Mouse (Mus musculus) c-Kit-positive CD71-positive TER-119-positive erythroid progenitor cells, embryonic 14.5 days (primary cell): ENCODE data around the gene Gm10118.

Experiments
- DNase-seq: peaks from one replicate; pipeline ENCODE4 v3.0.0-alpha.2; 2013; ENCODE audit warnings: low spot score

Gene Gm10118

DNA sequence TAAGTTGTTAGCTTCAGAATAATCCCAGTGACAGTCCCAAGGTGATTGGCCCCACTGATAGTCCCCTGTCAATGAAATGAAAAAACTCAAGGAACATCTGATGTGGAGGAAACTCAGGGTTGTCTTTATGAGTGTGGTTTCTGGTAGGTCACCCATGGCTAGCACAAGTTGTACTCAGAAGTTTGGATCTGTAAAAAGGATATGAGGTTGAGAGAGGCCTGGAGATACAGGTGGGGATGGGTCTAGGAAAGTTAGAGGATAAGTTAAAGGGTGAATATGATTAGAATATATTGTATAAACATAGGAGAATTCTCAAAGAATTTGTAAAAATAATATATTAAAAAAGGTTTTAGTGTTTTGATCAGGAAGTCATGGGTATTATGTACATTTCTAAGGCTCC, at the start of gene Gm10118:
TSS of gene Gm10118 (minus strand) at position 101 of the 400 bp plus-strand sequence.
- DNase-seq: no peak

DNA sequence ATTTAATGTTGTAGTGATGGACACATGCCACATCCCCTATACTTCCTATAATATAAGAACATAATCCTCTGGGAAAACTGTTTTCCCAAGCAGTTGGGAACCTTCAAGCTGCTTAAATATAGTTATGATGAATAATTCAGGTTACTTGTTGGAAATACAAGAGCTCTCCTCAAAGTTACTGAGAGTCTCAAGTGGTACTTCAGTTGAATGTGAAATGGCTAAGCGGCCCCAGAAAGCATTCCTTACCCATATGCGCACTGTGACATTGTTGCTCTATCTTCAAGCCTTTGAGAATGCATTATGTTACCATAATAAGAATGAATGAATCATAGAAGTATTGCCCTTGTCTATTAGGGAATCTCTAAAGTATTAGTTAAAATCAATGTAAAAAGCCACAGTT, 45.1 kb upstream of the Gm10118 start:
- no peak for DNase-seq

DNA sequence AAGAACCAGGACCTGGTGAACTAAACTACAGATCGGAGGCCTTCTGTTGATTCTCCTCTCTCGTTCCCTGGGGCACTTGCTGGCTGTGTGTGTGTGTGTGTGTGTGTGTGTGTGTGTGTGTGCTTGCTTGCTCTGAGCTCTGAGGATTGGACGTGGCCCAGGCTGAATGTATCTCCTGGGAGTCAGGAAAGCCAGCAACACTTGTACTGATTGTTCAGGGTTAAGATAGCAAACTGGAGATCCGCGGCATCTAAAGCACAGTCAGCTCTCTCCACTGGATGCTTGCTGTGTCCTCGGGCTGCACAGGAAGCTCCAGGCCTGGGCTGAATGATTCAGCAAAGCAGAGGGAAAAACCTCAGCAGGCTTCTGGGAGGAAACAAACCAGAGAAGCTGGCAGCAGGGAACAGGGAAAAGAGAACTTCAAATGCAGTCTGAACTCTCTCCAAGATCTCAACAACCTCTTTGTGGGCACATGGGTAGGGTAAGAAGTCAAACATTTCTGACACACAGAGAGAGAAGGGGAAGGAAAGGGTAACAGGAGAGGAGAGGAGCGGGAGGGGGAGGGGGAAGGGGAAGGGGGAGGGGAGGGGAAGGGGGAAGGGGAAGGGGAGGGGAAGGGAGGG, 27.2 kb upstream of the Gm10118 start:
- DNase-seq: no peak

DNA sequence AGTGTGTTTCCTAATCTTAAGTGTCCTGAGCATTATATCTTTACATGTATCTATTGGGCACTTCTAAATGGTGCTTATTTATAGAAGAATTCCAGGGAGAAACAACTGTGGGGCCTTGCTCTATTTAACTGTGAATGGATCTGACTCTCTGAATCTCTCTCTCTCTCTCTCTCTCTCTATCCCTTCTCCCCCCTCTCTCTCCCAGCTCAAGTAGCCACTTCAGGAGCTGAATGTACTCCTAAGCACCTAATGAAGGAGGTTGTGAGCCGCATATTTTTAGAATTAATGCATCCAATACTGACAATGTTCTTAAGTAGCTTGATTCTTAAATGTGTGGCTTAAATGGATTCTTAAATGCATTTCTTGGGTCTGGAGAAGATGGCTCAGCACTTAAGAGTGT, 24.2 kb upstream of the Gm10118 start:
- DNase-seq: no peak

DNA sequence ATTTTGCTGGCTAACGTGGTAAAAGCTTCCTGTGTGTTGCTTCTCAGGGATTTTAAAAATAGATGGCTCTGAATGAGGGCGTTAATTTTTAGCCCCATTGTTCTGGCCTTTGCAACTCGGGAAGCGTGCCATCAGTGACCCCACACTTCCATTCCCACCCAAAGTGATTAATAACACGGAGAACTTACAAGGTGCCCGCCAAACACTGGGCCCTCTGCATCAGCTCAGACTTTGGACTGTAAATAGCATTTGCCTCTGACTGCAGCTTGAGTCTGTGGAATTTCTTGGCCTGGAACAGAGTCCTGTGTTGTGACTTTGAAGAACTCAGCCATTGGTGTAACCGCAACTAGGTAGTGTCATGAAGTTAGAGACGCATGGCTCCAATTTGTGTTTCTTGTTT, 23.6 kb upstream of the Gm10118 start:
- no peak for DNase-seq

DNA sequence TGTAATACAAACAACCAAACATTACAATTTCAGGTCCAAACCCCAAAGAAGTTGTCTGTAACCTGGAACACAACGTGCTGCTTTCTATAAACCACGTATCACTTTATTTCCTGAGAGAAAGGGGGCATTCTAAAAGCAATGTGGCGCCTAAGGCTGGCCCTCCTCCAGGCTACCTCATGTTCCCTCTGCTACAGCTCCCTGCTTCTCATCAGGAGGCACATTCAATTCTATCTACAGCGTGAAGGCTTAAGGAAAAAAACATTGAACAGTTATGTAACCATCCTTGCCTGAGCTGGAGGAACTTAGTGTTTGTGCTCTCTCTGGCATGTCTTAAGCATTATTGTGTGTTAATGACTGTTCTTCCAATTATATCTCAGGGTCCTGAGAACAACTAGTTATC, 20.0 kb upstream of the Gm10118 start:
- no peak for DNase-seq

DNA sequence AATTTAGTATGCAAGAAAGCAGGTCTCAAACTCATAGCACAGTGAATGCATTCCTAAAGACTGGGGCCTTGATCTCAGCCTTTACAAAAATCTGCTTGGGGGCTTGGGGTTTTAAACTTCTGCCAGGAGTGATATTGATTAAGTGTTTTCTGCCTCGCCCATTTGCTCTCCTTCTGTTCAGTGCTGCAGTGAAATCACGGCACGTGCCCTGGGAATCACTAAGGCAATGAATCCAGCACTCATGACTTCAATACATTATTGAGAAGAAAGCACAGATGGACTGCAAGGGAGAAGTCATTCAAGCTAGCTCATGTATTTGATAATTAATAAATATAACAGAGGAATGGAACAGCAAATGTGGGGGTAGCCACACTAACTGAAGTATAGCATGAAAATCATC, 18.3 kb upstream of the Gm10118 start:
- no peak for DNase-seq

DNA sequence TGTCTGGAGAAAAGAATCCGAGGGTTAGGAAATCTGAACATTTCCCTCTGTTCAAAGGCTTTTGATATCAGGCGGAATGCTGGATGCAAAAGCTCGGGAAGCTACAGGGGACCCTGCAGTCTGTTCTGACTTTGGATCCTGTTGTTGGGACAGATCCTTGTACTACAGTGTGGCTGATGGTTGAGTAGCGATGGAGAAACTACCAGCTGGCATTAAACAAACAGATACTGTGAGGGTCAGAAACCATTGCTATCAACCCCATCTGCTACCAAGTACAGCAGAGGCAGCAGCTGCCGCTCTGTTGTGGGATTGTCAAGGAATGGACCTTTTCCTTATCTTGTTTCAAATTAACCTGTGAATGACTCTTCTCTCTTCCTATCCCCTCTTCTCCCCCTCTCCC, 6.7 kb upstream of the Gm10118 start:
- no peak for DNase-seq

DNA sequence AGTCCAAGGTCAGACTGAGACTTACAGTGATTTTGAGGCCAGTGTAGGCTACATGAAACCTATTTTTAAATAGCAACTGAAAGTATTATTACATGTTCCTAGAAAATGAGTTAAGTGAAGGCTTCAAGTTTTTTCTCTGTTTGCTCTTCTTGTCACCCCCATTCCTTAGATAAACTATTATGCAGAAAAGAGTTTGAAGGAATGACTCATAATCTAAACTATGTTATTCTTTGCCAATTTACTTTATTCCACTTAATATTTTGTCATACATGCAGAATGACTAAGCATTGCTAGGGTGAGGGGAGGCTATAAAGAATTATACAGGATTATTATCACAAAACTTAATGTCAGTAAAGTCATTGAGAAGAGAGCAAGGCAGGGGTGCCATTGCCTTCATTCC, 18.4 kb downstream of the Gm10118 start:
- DNase-seq: no peak

DNA sequence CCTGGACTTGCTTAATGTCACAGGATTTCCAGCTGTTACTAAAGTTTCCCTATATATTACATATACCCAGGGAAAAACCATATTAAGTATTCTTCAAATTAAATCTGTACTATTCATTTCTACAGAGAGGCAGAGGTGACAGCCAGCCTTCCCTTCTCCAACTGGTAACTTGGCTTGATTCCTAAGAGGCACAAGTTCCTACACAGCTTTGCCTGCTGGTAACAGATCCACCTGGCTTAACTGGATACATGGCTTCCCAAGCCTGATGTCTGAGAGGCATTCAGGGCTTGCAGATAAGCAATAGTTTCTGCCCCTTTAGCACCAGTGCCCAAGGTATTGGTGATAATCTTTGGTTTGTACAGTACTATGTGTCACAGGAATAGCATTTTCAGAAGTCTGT, 27.3 kb downstream of the Gm10118 start:
- no peak for DNase-seq

DNA sequence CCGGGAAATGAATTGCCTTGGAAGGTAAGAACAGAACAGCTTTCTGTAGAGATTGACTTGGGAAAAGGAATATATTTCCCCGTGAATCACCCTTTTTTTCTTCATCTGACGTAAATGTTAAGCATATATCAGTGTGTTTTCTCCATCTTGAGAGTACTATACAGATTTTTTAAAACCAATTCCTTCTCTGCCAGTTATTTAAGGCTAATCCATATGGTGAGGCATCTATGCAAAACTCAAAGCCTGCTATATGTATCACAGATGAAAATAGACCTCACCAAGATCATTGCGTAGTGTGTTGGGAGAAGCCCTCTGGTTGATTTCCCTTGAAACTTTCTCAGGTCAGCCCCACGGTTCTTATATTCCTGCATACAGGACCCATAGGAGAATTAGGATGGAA, 32.6 kb downstream of the Gm10118 start:
- DNase-seq: no peak

DNA sequence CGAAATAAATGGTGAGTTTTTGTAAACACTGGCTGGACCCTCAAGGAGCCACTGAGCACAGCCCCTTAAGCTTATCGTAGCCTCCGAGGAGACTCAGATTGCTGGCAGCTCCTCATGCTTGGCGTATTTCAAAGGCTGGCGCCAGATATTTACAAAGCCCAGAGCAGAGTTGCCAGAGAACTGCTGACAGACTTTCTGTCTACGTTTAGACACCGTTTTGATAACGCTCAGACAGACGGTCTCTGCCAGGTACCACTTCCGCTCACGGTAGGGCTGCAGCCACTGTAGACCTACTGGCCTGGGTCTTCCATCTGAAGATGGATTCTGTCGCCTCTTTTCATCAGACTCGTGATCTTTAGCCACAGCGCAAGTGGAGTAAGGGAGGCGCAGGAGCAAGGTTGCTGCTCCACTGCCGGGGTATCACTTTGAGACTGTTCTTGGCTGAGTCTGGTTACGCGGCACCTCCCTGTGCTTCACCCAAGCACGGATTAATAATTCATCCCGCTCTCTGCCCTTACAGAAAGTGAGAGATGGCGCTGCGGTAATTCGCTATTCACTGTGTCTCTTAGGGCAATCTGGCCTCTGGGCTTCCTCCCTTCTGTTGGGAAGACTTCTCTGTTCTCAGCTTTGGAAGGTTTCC, 40.7 kb downstream of the Gm10118 start:
- DNase-seq: no peak

DNA sequence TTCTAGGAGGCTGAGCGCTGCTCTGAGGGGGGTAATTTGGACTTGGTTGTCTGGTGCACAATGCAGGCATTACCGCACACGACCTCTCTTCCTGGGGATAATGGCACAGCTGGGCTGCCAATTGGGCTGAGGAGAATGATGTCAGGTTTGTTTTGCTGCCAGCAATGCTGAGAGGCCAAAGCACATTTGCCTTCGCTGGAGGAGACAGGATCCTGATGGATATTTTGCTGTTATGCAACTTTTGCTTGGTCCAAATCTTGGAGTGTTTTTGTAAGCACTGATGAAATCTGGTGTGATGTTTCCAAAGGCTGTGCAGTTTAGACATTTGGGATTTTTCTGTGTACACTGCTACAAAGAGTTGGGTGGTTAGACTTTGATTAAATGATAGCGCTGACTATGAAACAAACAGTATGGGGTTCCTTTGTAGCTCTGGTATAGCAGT, 46.8 kb downstream of the Gm10118 start:
- DNase-seq: no peak
